Mouse (Mus musculus) MEL-GATA-1-ER (cell line): ENCODE measurements at regions not wholly inside any gene's neighbourhood (a gene's known extent, or its start where the extent isn't known, plus 50 kb on each side); places are given as distances from the start of the nearest gene placed in this dataset.

ENCODE experiments used
- DNase-seq: peaks from one replicate; pipeline ENCODE4 v3.0.0-alpha.2; 2012; ENCODE audit warnings: low read depth; ENCODE audit errors: extremely low read depth

DNA sequence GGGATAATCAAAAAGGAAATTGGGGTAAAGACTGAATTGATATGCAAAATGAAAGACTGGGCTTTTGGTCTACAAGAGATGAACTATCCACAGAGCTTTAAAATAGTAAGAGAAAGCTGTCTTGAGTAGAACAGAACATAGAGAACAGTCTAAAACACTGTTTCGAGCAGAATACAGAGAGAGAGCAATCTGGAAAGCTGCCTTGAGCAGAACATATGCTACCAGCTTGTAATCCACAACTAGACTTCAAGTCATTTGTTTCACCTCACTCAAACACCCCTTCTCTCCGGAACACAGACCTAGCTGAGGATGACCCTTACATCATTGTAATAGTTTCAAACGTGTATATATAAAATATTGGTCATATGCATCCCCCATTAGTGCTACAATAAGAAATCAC, 538.7 kb downstream of the Galc start:
- no peak for DNase-seq

DNA sequence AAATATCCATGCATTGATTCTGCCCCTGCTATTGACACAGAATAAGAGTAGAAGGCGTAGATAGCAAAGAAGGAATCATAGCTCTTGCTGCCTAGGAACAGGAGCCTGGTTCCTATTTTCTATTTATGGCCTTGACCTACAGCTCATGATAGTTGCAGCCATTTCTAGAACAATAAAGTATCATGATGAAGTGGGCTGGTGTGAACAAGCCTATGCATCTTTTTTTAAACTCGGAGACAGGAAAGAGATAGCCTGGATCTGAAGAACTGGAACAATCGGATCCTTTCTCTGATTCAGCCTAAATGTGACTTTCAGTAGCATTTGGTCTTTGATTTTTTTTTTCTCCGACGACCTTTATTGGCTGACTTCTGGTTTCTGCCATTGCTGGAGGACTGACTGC, 541.4 kb downstream of the Galc start:
- DNase-seq: no peak
